Mouse (Mus musculus) kidney, adult 2 months (tissue): ENCODE data around the gene Rp9. TPM values are rescaled to one million over a fixed set of nuclear protein-coding genes. Genes with fewer than 3 reads are reported as not detected.

Experiments used
- DNase-seq: peaks from one replicate; pipeline ENCODE4 v3.0.0; 2021
- H3K27ac ChIP-seq: fragments of 200-500 bp; 2 replicates; pipeline ENCODE4 v1.5.1; 2012; ENCODE audit warnings: low read depth, low read length, control low read depth, inconsistent platforms; ENCODE audit not compliant: insufficient read depth
- H3K27me3 ChIP-seq: fragments of 200-500 bp; replicated peaks from 2 replicates; pipeline ENCODE4 v1.6.1; 2012; ENCODE audit warnings: mild to moderate bottlenecking, moderate library complexity, low read length, inconsistent platforms; ENCODE audit not compliant: control insufficient read depth, insufficient read depth
- H3K36me3 ChIP-seq: fragments of 200-500 bp; 2 replicates; pipeline ENCODE4 v1.6.1; 2012; ENCODE audit warnings: mild to moderate bottlenecking, moderate library complexity, low read length, inconsistent platforms; ENCODE audit not compliant: control insufficient read depth, insufficient read depth
- H3K4me1 ChIP-seq: fragments of 200-500 bp; 2 replicates; pipeline ENCODE4 v1.6.1; 2011; ENCODE audit warnings: low read length; ENCODE audit not compliant: control insufficient read depth, insufficient read depth
- H3K4me3 ChIP-seq: fragments of 200-500 bp; 2 replicates; pipeline ENCODE4 v1.5.1; 2011; ENCODE audit warnings: mild to moderate bottlenecking, low read depth, low read length, control low read depth; ENCODE audit not compliant: insufficient read depth
- CTCF ChIP-seq: fragments of 200-500 bp; conservative IDR thresholded peaks from 2 replicates; pipeline ENCODE4 v1.5.1; 2011; ENCODE audit warnings: low read depth, mild to moderate bottlenecking, control low read depth, low read length, moderate library complexity, mixed read lengths; ENCODE audit not compliant: insufficient read depth, insufficient read length
- POLR2A ChIP-seq: fragments of 200-500 bp; IDR thresholded peaks from one replicate; pipeline ENCODE4 v1.6.1; 2011; ENCODE audit warnings: low read depth, low read length, control low read depth
- WGBS: fragments of 180-500 bp; shearing (Covaris S2); methylation state at CpG from one replicate; pipeline ENCODE4 v1.1.7; 2018; 5-methylcytosine and 5-hydroxymethylcytosine counted together
- polyA plus RNA-seq: library from polyadenylated mRNA; depleted of rRNA; stranded (reverse); fragments of >200 nt; gene quantifications from 2 replicates; pipeline ENCODE4 v1.2.3, GENCODE M21; 2012; rRNA removed

Gene Rp9
- polyA plus RNA-seq, 1 experiment, result 56.9 TPM

DNA sequence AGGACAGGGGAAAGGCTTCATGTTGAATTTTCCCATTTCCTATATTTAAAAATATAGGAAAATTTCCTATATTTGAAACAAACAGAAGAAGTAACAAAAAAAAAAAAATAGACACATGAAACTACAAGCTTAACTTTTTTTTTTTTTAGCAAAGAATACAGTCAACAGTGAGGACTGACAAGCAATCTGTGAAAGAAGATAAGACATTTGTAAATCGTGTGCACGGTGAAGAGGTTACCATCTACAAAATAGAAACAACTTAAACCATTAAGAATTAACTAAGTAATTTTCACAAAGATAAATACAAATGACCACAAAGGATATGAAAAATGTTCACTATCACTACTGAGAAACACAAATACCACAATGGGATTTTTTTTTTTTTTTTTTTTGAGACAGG lies 103.3 kb downstream of the Rp9 start:
- no peak for TF ChIP-seq POLR2A
- TF ChIP-seq CTCF, result no peak
- DNase-seq, result no peak
- Histone ChIP-seq H3K4me3 (no peak overlapping the region), H3K27ac (no peak overlapping the region), H3K4me1 (no peaks in the 10 kb centered on the region), H3K27me3 (no peaks in the 10 kb centered on the region), H3K36me3 (no peaks in the 10 kb centered on the region)
- 94% methylated on average over 2 of the region's 2 CpGs for WGBS

Other genes starting within 250 kb of the Rp9 start
- 13.6 and 17.7 TPM in 2 replicates for gene Zfp809, start 244.0 kb downstream of the Rp9 start, polyA plus RNA-seq
- 0.07 and 0.09 TPM in 2 replicates for gene Zfp599, start 209.8 kb downstream of the Rp9 start, polyA plus RNA-seq
- 12.7 and 13.3 TPM in 2 replicates for gene Zfp810, start 162.1 kb downstream of the Rp9 start, polyA plus RNA-seq
- 0.33 and 0.44 TPM in 2 replicates for gene Anln, start 80.6 kb downstream of the Rp9 start, polyA plus RNA-seq
- 1.0 and 1.1 TPM in 2 replicates for gene 9530077C05Rik, start 58.2 kb downstream of the Rp9 start, polyA plus RNA-seq
- not detected in 2 replicates for gene Gm17545, start 15.5 kb downstream of the Rp9 start, polyA plus RNA-seq
- gene Bbs9, start 6.0 kb upstream of the Rp9 start, polyA plus RNA-seq, result 12.7 and 14.1 TPM in 2 replicates